Mouse (Mus musculus) cerebellum, adult 18-20 months (tissue): ENCODE results near the gene Btnl10.
"Not testable (repeated sequence)": the region's sequence is repeated elsewhere in the genome, so short reads cannot be mapped to it uniquely, and the experiment has no call there.

Experiments used
- DNase-seq, 2 experiments: peaks; one replicate each; pipeline ENCODE4 v3.0.0; 2021

The Btnl10 gene

GRCm38 (mm10) chr11:58931576-58931975 lies 13.9 kb downstream of the Btnl10 start:
- DNase-seq, result no peak

- peak in 1 of 2 experiments; percentile 41 for DNase-seq
Observed at GRCm38 (mm10) chr11:58937909-58938308, 20.2 kb downstream of the Btnl10 start.

GRCm38 (mm10) chr11:58938322-58939087 lies 20.8 kb downstream of the Btnl10 start, which contains the start of gene Rnf187:
Rnf187 (minus strand) TSS chr11:58938916.
- peak; percentile 92 to 95 for DNase-seq

- DNase-seq, result no peak
Observed at GRCm38 (mm10) chr11:58939088-58939439, 21.4 kb downstream of the Btnl10 start.

- no peak for DNase-seq
Observed at GRCm38 (mm10) chr11:58944136-58944535, 26.4 kb downstream of the Btnl10 start.

- DNase-seq, result peak in 1 of 2 experiments; percentile 32
Observed at GRCm38 (mm10) chr11:58947306-58947705, 29.6 kb downstream of the Btnl10 start.

GRCm38 (mm10) chr11:58947798-58948528 lies 30.3 kb downstream of the Btnl10 start:
- DNase-seq, result peak; percentile 76 to 83

GRCm38 (mm10) chr11:58948542-58949479 lies 31.1 kb downstream of the Btnl10 start, which contains the start of gene Hist3h2ba:
Hist3h2ba (plus strand) TSS chr11:58948920.
- DNase-seq, result peak; percentile 88 to 89

GRCm38 (mm10) chr11:58949480-58950431 lies 32.0 kb downstream of the Btnl10 start:
- peak; percentile 76 to 84 for DNase-seq

GRCm38 (mm10) chr11:58951210-58951609 lies 33.5 kb downstream of the Btnl10 start:
- DNase-seq, result no peak

GRCm38 (mm10) chr11:58953351-58954169 lies 35.9 kb downstream of the Btnl10 start:
- peak in 1 of 2 experiments; percentile 36 for DNase-seq

GRCm38 (mm10) chr11:58954170-58954419 lies 36.4 kb downstream of the Btnl10 start:
- DNase-seq, result not testable (repeated sequence)

GRCm38 (mm10) chr11:58954420-58955142 lies 36.9 kb downstream of the Btnl10 start, which contains the start of the genes Hist3h2a and Trim17:
Hist3h2a (plus strand) TSS chr11:58954685.
Trim17 (plus strand) TSS chr11:58954685.
- peak; percentile 88 to 89 for DNase-seq

- peak in 1 of 2 experiments; percentile 46 for DNase-seq
Observed at GRCm38 (mm10) chr11:58955143-58955867, 37.6 kb downstream of the Btnl10 start.

GRCm38 (mm10) chr11:58955868-58956257 lies 38.2 kb downstream of the Btnl10 start:
- no peak for DNase-seq

GRCm38 (mm10) chr11:58957226-58957914 lies 39.7 kb downstream of the Btnl10 start:
- peak; percentile 41 to 47 for DNase-seq

- DNase-seq, result no peak
Observed at GRCm38 (mm10) chr11:58958536-58958935, 40.8 kb downstream of the Btnl10 start.

GRCm38 (mm10) chr11:58959186-58959825 lies 41.6 kb downstream of the Btnl10 start:
- DNase-seq, result no peak
